Mouse (Mus musculus) megakaryocyte, embryonic 14.5 days (primary cell): ENCODE results near the gene Gpr1. TPM values are rescaled to one million over a fixed set of nuclear protein-coding genes. Genes with fewer than 3 reads are reported as not detected.
A peak's percentile ranks its signal among the peaks of the same experiment; 100 is the strongest.

Experiments used
- H3K27me3 ChIP-seq: replicated peaks from 2 replicates; pipeline ENCODE3; 2012; ENCODE audit warnings: inconsistent platforms
- H3K36me3 ChIP-seq: replicated peaks from 2 replicates; pipeline ENCODE3; 2012; ENCODE audit warnings: low read length, inconsistent platforms, mixed read lengths
- H3K4me1 ChIP-seq: 2 replicates; pipeline ENCODE4 v1.6.1; 2012; ENCODE audit warnings: inconsistent platforms
- H3K4me3 ChIP-seq: replicated peaks from 2 replicates; pipeline ENCODE3; 2012; ENCODE audit warnings: moderate library complexity, mild to moderate bottlenecking, inconsistent platforms
- H3K9me3 ChIP-seq: 2 replicates; pipeline ENCODE4 v1.6.1; 2012; ENCODE audit warnings: inconsistent platforms
- FLI1 ChIP-seq: IDR thresholded peaks from 2 replicates; pipeline ENCODE4 v1.6.1; 2012; ENCODE audit warnings: low read length, inconsistent platforms, mixed read lengths
- GATA1 ChIP-seq: IDR thresholded peaks from 3 replicates; pipeline ENCODE4 v1.6.1; 2012; ENCODE audit warnings: mixed read lengths, low read length, inconsistent platforms, borderline replicate concordance
- polyA plus RNA-seq: library from polyadenylated mRNA; stranded (reverse); fragments of >175 nt; gene quantifications from 2 replicates; pipeline ENCODE4 v1.2.3, GENCODE M21; 2012; ENCODE audit warnings: low replicate concordance; ENCODE audit not compliant: insufficient read depth

The Gpr1 gene
- polyA plus RNA-seq, 1 experiment = not detected

- Histone ChIP-seq H3K9me3 (peaks cover 10% of the 10 kb centered on the region), H3K36me3 (no peaks in the 10 kb centered on the region), H3K27me3 (peaks cover 80% of the 10 kb centered on the region), H3K4me3 (no peak overlapping the region), H3K4me1 (peaks cover 7% of the 10 kb centered on the region; the same call in 1 of the 2 replicates)
- TF ChIP-seq FLI1 (no peak), GATA1 (no peak)
These were observed 38.9 kb upstream of the Gpr1 start for GRCm38 (mm10) chr1:63253291-63253690.

DNA sequence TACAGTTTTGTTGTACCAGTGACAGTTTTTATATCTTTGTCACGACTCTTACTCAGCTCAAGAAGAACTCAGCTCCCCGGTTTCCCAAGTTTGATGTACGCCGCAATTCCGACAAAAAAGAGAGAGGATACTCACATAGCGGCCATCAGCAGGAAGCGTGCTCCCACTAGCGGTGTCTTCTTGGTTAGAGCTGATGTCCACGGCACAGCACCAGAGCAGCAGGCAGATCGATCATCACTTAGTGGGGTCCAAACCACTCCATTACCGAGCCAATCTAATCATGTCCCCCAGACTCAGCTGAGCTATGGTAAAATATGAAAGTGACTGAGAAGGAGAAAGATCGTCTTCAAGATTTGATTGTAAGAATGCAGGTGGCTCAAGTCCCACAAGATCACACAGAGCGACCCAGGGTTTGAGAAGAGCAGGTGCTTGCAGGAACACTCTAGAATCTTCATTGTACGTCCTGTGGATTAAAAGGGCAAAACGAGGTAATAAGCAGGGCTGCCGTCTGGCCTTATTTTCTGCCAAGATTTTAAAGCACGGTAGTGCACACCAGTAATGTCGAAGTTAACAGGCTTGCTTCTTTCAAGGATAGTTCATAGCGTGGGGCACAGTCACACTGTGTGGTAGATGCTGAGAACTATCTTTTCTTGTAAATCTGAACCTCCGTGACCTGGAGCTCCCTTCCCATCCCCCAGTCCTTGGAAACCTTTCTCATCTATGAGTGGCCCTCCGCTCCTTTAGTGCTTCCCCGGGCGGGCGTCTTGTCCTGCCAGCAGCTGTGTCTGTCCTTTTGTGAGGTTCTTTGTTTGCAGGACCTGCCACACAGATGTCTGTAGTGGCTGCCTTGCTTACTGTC lies 38.2 kb upstream of the Gpr1 start:
- Histone ChIP-seq H3K9me3 (peaks cover 15% of the 10 kb centered on the region), H3K4me3 (no peak overlapping the region), H3K36me3 (no peaks in the 10 kb centered on the region), H3K4me1 (peaks cover 13% of the 10 kb centered on the region; the same call in 1 of the 2 replicates), H3K27me3 (peaks cover 84% of the 10 kb centered on the region)
- TF ChIP-seq FLI1 (no peak), GATA1 (no peak)

GRCm38 (mm10) chr1:63249261-63249660 lies 34.9 kb upstream of the Gpr1 start:
- Histone ChIP-seq H3K36me3 (no peaks in the 10 kb centered on the region), H3K4me3 (no peak overlapping the region), H3K9me3 (peaks cover 15% of the 10 kb centered on the region), H3K27me3 (peaks cover 71% of the 10 kb centered on the region), H3K4me1 (peaks cover 13% of the 10 kb centered on the region; the same call in 1 of the 2 replicates)
- TF ChIP-seq GATA1 (no peak), FLI1 (no peak)

DNA sequence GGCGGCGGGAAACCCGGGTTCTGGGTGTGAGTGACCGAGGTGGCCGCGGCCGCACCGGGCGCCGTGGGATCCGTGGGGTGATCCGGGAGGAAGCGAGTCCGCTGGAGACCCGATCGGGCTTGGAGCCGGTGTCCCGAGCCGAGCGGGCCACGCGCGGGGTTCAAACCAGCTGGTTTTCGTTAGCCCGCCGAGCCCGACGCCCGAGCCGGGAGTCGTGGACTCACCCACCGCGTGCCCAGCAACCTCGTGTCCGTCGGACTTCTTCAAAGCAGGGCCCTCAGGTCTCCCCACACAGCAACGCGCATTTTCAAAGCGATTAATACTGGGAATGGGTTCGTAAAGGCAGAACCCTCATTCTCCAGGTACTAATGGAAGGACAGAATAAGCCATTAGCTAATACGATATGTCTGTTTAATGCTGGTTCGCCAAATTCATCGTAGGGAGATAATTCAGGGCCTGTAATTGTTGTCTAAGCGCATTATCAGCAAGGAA lies 34.1 kb upstream of the Gpr1 start:
- Histone ChIP-seq H3K4me1 (peaks cover 13% of the 10 kb centered on the region; the same call in 1 of the 2 replicates), H3K9me3 (peaks cover 15% of the 10 kb centered on the region), H3K27me3 (peaks cover 70% of the 10 kb centered on the region), H3K4me3 (peak overlapping the region; percentile 7), H3K36me3 (no peaks in the 10 kb centered on the region)
- TF ChIP-seq GATA1 (no peak), FLI1 (no peak)

DNA sequence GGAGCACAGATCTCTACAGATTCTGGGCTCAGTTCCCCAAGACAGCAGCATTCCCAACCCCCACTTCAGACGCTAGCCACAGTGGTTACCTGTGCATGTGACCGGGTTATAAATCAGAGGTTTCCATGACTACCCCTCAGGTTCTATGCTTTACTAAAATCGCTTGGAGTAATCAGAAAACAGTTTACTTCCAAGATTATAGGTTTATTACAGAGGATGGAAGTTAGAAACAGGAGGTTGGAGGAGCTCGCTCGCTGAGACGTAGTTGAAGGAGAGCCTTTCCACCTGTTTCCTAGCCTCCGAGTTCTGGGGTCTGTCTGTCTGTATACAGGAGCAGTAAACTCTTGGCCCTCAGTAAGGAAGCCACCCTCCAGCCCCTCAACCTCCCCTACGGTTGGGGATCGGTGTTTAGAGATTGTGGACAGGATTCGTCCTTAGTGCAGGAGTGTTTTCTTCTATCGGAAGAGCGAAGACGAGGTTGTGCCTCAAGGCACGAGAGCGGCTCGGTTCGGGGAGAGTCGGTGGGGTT lies 33.6 kb upstream of the Gpr1 start:
- H3K4me1 ChIP-seq = peaks cover 13% of the 10 kb centered on the region; the same call in 1 of the 2 replicates
- no peak overlapping the region for H3K4me3 ChIP-seq
- no peaks in the 10 kb centered on the region for H3K36me3 ChIP-seq
- H3K27me3 ChIP-seq = peaks cover 67% of the 10 kb centered on the region
- peaks cover 15% of the 10 kb centered on the region for H3K9me3 ChIP-seq
- TF ChIP-seq GATA1 = no peak
- no peak for TF ChIP-seq FLI1

GRCm38 (mm10) chr1:63246862-63247521 lies 32.6 kb upstream of the Gpr1 start:
- H3K4me3 ChIP-seq = peak overlapping the region; percentile 33
- TF ChIP-seq GATA1 = no peak
- no peak for TF ChIP-seq FLI1
- H3K9me3 ChIP-seq = peaks cover 15% of the 10 kb centered on the region
- H3K4me1 ChIP-seq = peaks cover 13% of the 10 kb centered on the region; the same call in 1 of the 2 replicates
- peaks cover 61% of the 10 kb centered on the region for H3K27me3 ChIP-seq
- no peaks in the 10 kb centered on the region for H3K36me3 ChIP-seq

GRCm38 (mm10) chr1:63243854-63244253 lies 29.5 kb upstream of the Gpr1 start:
- Histone ChIP-seq H3K4me3 (no peak overlapping the region), H3K36me3 (no peaks in the 10 kb centered on the region), H3K27me3 (peaks cover 36% of the 10 kb centered on the region), H3K9me3 (peaks cover 11% of the 10 kb centered on the region), H3K4me1 (peaks cover 13% of the 10 kb centered on the region; the same call in 1 of the 2 replicates)
- no peak for TF ChIP-seq FLI1
- TF ChIP-seq GATA1 = no peak

- TF ChIP-seq FLI1 = no peak
- Histone ChIP-seq H3K4me1 (no peaks in the 10 kb centered on the region), H3K27me3 (peaks cover 13% of the 10 kb centered on the region), H3K9me3 (no peaks in the 10 kb centered on the region), H3K4me3 (no peak overlapping the region), H3K36me3 (no peaks in the 10 kb centered on the region)
These were observed 25.4 kb upstream of the Gpr1 start for GRCm38 (mm10) chr1:63239751-63240150.

DNA sequence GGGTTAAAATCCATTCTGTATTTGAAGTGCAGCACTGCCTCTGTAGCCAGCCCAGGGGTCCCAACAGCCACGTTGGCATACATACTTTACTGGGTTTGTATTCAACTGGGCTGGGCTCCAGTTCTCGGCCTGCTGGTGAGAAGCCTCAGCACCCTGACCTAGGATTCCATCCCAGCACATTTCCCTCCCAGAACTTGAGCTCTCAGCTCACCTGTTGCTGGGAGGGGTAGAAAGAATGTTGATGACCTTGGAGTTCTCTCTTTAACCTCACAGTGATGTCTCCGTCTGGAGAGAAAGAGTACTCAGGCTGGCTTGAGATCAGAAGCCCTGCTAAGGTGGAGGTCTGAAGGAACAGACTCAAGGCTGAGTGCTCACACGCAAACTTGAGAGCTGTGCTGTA lies 25.0 kb upstream of the Gpr1 start:
- TF ChIP-seq GATA1 (no peak), FLI1 (no peak)
- Histone ChIP-seq H3K27me3 (peaks cover 13% of the 10 kb centered on the region), H3K4me1 (no peaks in the 10 kb centered on the region), H3K36me3 (no peaks in the 10 kb centered on the region), H3K9me3 (no peaks in the 10 kb centered on the region), H3K4me3 (no peak overlapping the region)
